Mouse (Mus musculus): ENCODE measurements around the gene Bbs7. TPM values are rescaled to one million over a fixed set of nuclear protein-coding genes. Genes with fewer than 3 reads are reported as not detected.

Gene Bbs7
- polyA plus RNA-seq, 1 experiment from 2014 or later, result 23.6 TPM

GRCm38 (mm10) chr3:36524466-36524865 is 88.8 kb downstream of the Bbs7 start:
- Histone ChIP-seq H3K36me3 (no peaks in the 10 kb centered on the region), H3K4me2 (no peak overlapping the region), H3K9ac (replicated peaks) (no peak overlapping the region), H3K4me3 (replicated peaks) (no peak overlapping the region), H3K27me3 (replicated peaks) (peaks cover 23% of the 10 kb centered on the region), H3K9me3 (replicated peaks) (no peaks in the 10 kb centered on the region), H3K27ac (replicated peaks) (no peak overlapping the region), H3K4me1 (peaks cover 10% of the 10 kb centered on the region; the same call in 1 of the 2 replicates)
- 84% methylated on average over 3 of the region's 3 CpGs for WGBS
- no peak for ATAC-seq (ENCODE audit: low FRiP score)

Other genes starting within 250 kb of the Bbs7 start
- 111 and 182 TPM in 2 replicates for gene Anxa5, start 137.6 kb downstream of the Bbs7 start, polyA plus RNA-seq (2015; fragmentation: Nextera tagmentation; extraction: Ambion mirVana)
- 0.41 and 0.56 TPM in 2 replicates for gene 1810062G17Rik, start 137.5 kb downstream of the Bbs7 start, polyA plus RNA-seq (2015; fragmentation: Nextera tagmentation; extraction: Ambion mirVana)
- 1.0 and 1.2 TPM in 2 replicates for gene Gm11549, start 91.7 kb downstream of the Bbs7 start, polyA plus RNA-seq (2015; fragmentation: Nextera tagmentation; extraction: Ambion mirVana)
- gene Exosc9, start 60.9 kb downstream of the Bbs7 start, polyA plus RNA-seq (2015; fragmentation: Nextera tagmentation; extraction: Ambion mirVana), result 74.0 and 78.9 TPM in 2 replicates
- 21.2 and 50.7 TPM in 2 replicates for gene Ccna2, start 41.3 kb downstream of the Bbs7 start, polyA plus RNA-seq (2015; fragmentation: Nextera tagmentation; extraction: Ambion mirVana)
- gene Trpc3, start 76.7 kb upstream of the Bbs7 start, polyA plus RNA-seq (2015; fragmentation: Nextera tagmentation; extraction: Ambion mirVana), result 16.6 and 23.9 TPM in 2 replicates
- gene 4932438A13Rik, start 249.6 kb upstream of the Bbs7 start, polyA plus RNA-seq (2015; fragmentation: Nextera tagmentation; extraction: Ambion mirVana), result 73.9 and 75.2 TPM in 2 replicates